Mouse (Mus musculus): ENCODE measurements around the gene Mog. TPM values are rescaled to one million over a fixed set of nuclear protein-coding genes. Genes with fewer than 3 reads are reported as not detected.

Mog gene
- polyA plus RNA-seq, 1 experiment from 2014 or later, result 2.2 TPM

GRCm38 (mm10) chr17:37047981-37048380 is 24.8 kb upstream of the Mog start:
- Histone ChIP-seq H3K27me3 (ENCODE audit: control insufficient read depth, insufficient read depth, low read length) (peaks cover 4% of the 10 kb centered on the region; the same call in 1 of the 2 replicates), H3K27ac (replicated peaks; ENCODE audit: low read depth, low read length) (no peak overlapping the region), H3K9ac (replicated peaks; ENCODE audit: low read length) (peak overlapping the region; percentile 54; the same call in 1 of the 2 replicates), H3K4me2 (ENCODE audit: low read length) (peak overlapping the region; percentile 86), H3K9me3 (ENCODE audit: control insufficient read depth, low read length) (no peaks in the 10 kb centered on the region), H3K36me3 (ENCODE audit: control insufficient read depth, insufficient read depth, low read length) (no peaks in the 10 kb centered on the region; the same call in 1 of the 2 replicates), H3K4me1 (ENCODE audit: control insufficient read depth, insufficient read depth, low read length) (peaks cover 53% of the 10 kb centered on the region), H3K4me3 (replicated peaks; ENCODE audit: low read depth, low read length) (peak overlapping the region; percentile 92)
- 22% methylated on average over 3 of the region's 3 CpGs for WGBS
- DNase-seq, result peak; percentile 74
- no peak for ATAC-seq (ENCODE audit: low FRiP score, low TSS enrichment)

DNA sequence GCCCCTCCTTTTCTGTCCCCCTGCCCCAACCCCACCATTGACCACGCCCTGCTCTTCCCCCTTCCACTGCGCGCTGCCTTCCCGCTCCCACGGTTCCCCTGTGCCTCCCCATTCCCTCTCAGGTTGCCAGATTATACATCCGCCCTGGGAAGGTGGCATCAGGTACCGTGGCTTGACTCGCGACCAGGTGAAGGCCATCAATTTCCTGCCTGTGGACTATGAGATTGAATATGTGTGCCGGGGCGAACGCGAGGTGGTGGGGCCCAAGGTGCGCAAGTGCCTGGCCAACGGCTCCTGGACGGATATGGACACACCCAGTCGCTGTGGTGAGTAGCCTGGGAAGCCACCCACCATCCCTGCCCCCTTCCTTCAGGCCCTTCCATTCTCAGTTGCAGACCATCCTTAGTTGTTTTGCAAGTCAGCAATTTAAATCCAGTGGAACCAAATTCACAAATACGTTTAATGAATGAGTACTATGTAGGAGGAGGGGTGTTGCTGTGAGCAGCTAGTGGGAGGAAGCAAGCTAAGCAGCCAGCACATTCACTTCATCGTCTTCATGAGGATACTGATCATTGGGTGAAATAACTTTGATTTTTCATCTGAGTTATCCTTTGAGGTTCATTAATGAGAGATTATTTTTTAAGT is 24.3 kb upstream of the Mog start:
- peak; percentile 24 for DNase-seq
- ATAC-seq (ENCODE audit: low FRiP score, low TSS enrichment), result no peak
- Histone ChIP-seq H3K9me3 (ENCODE audit: control insufficient read depth, low read length) (no peaks in the 10 kb centered on the region), H3K36me3 (ENCODE audit: control insufficient read depth, insufficient read depth, low read length) (no peaks in the 10 kb centered on the region; the same call in 1 of the 2 replicates), H3K27ac (replicated peaks; ENCODE audit: low read depth, low read length) (peak overlapping the region; percentile 97), H3K4me3 (replicated peaks; ENCODE audit: low read depth, low read length) (peak overlapping the region; percentile 92), H3K27me3 (ENCODE audit: control insufficient read depth, insufficient read depth, low read length) (peaks cover 4% of the 10 kb centered on the region; the same call in 1 of the 2 replicates), H3K4me1 (ENCODE audit: control insufficient read depth, insufficient read depth, low read length) (peaks cover 53% of the 10 kb centered on the region), H3K9ac (replicated peaks; ENCODE audit: low read length) (peak overlapping the region; percentile 98), H3K4me2 (ENCODE audit: low read length) (peak overlapping the region; percentile 86)
- WGBS, result 12% methylated on average over 19 of the region's 19 CpGs

DNA sequence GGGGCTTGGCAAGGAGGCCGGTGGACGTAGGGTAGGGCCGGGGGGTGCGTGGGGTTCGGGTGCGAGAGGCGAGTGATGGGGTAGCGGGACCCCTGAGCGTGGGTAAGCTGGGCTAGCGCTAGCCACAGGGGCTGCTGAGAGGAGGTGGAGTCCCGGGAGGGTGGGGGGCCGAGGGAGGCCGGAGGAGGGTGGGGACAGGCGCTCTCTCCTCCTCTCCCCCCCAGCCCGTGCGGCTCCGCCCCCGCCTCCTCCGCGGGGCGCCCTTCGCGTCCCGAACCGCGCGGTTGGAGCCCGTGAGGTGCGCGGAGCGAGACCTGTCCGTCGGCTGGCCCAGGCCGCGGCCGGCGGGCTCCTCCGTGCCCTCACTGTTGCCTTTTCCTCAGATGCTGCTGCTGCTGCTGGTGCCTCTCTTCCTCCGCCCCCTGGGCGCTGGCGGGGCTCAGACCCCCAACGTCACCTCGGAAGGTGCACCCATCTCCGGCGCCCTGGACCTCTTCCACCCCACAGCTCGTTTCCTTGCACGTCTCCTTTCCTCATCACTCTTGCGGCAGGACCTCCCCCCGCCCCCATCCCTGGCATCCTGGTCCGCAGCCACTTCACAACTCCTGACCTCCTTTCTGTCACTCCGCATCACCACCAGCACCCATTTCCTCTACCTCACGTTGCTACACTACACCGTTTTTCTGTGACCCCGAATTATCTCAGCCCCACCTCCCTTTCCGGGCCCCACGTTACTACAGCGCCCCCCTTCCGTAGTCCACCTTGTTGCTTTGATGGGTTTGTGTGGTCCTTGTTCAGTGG is 23.3 kb upstream of the Mog start:
- H3K36me3 ChIP-seq (ENCODE audit: control insufficient read depth, insufficient read depth, low read length), result no peaks in the 10 kb centered on the region; the same call in 1 of the 2 replicates
- H3K9ac ChIP-seq (replicated peaks; ENCODE audit: low read length), result peak overlapping the region; percentile 98
- H3K4me1 ChIP-seq (ENCODE audit: control insufficient read depth, insufficient read depth, low read length), result peaks cover 43% of the 10 kb centered on the region
- DNase-seq, result peak; percentile 81
- peaks cover 4% of the 10 kb centered on the region; the same call in 1 of the 2 replicates for H3K27me3 ChIP-seq (ENCODE audit: control insufficient read depth, insufficient read depth, low read length)
- H3K27ac ChIP-seq (replicated peaks; ENCODE audit: low read depth, low read length), result peak overlapping the region; percentile 97
- under 1% methylated on average over 55 of the region's 58 CpGs for WGBS
- peak; percentile 40 for ATAC-seq (ENCODE audit: low FRiP score, low TSS enrichment)
- H3K4me2 ChIP-seq (ENCODE audit: low read length), result peak overlapping the region; percentile 86
- H3K9me3 ChIP-seq (ENCODE audit: control insufficient read depth, low read length), result no peaks in the 10 kb centered on the region
- peak overlapping the region; percentile 92 for H3K4me3 ChIP-seq (replicated peaks; ENCODE audit: low read depth, low read length)

GRCm38 (mm10) chr17:37045611-37046311 is 22.6 kb upstream of the Mog start, which contains the start of gene Gabbr1:
Gabbr1 (plus strand) TSS chr17:37045966.
- WGBS, result under 1% methylated on average over 55 of the region's 55 CpGs
- ATAC-seq (ENCODE audit: low FRiP score, low TSS enrichment), result peak; percentile 84
- peak within 1 kb of the TSS; percentile 98 for H3K9ac ChIP-seq (replicated peaks; ENCODE audit: low read length)
- peak within 1 kb of the TSS; percentile 86 for H3K4me2 ChIP-seq (ENCODE audit: low read length)
- H3K9me3 ChIP-seq (ENCODE audit: control insufficient read depth, low read length), result no peaks in the 10 kb centered on the region
- H3K27ac ChIP-seq (replicated peaks; ENCODE audit: low read depth, low read length), result peak within 1 kb of the TSS; percentile 97
- peak; percentile 95 for DNase-seq
- peaks cover 4% of the 10 kb centered on the region; the same call in 1 of the 2 replicates for H3K27me3 ChIP-seq (ENCODE audit: control insufficient read depth, insufficient read depth, low read length)
- H3K36me3 ChIP-seq (ENCODE audit: control insufficient read depth, insufficient read depth, low read length), result no peaks in the 10 kb centered on the region; the same call in 1 of the 2 replicates
- H3K4me3 ChIP-seq (replicated peaks; ENCODE audit: low read depth, low read length), result peak within 1 kb of the TSS; percentile 92
- H3K4me1 ChIP-seq (ENCODE audit: control insufficient read depth, insufficient read depth, low read length), result peaks cover 37% of the 10 kb centered on the region

GRCm38 (mm10) chr17:37044651-37045244 is 21.6 kb upstream of the Mog start:
- DNase-seq (no peak), ATAC-seq (ENCODE audit: low FRiP score, low TSS enrichment) (no peak)
- peak overlapping the region; percentile 97 for H3K27ac ChIP-seq (replicated peaks; ENCODE audit: low read depth, low read length)
- H3K4me1 ChIP-seq (ENCODE audit: control insufficient read depth, insufficient read depth, low read length), result peaks cover 32% of the 10 kb centered on the region
- H3K4me3 ChIP-seq (replicated peaks; ENCODE audit: low read depth, low read length), result peak overlapping the region; percentile 92
- H3K27me3 ChIP-seq (ENCODE audit: control insufficient read depth, insufficient read depth, low read length), result peaks cover 4% of the 10 kb centered on the region; the same call in 1 of the 2 replicates
- H3K4me2 ChIP-seq (ENCODE audit: low read length), result peak overlapping the region; percentile 86
- no peaks in the 10 kb centered on the region for H3K9me3 ChIP-seq (ENCODE audit: control insufficient read depth, low read length)
- H3K36me3 ChIP-seq (ENCODE audit: control insufficient read depth, insufficient read depth, low read length), result no peaks in the 10 kb centered on the region; the same call in 1 of the 2 replicates
- H3K9ac ChIP-seq (replicated peaks; ENCODE audit: low read length), result peak overlapping the region; percentile 98
- 83% methylated on average over 7 of the region's 7 CpGs for WGBS

DNA sequence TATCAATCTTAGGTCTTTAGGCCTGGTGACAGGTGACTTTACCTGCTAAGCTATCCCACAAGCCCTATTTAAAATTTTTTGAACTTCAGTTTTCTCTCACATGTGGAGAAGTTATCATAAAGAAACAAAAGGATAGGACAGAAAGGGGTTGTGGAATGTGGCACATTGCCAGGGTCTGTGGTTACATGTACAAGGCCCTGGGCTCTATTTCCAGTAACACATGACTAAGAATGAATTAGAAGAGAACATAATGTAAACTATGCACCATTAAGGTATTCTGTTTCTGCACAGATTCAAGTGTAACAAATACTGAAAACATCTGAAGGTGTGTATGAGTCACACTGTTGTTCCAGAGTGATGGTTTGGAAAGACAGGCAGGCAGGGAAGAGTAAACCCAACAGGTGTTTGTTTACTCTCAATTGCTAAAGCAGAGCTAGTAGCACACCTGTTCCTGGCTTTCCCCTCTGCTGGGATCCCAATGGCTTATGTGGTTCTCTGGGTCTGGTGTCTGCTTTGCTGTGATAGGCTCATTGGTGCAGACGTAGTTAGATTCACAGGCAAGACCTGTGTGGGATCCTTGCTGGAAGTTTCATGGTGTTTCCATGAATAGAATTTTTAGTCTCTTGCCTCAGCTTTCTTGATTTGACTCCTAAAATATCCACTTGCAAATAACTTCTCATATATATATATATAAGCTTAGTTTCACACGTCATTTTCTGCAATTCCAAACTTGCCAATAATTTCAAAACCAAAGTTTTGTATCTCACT is 16.1 kb upstream of the Mog start:
- ATAC-seq (ENCODE audit: low FRiP score, low TSS enrichment) (no peak), DNase-seq (no peak)
- no peak overlapping the region for H3K4me2 ChIP-seq (ENCODE audit: low read length)
- 77% methylated on average over 2 of the region's 2 CpGs for WGBS
- H3K4me1 ChIP-seq (ENCODE audit: control insufficient read depth, insufficient read depth, low read length), result no peaks in the 10 kb centered on the region
- H3K9ac ChIP-seq (replicated peaks; ENCODE audit: low read length), result no peak overlapping the region
- H3K27me3 ChIP-seq (ENCODE audit: control insufficient read depth, insufficient read depth, low read length), result no peaks in the 10 kb centered on the region
- H3K27ac ChIP-seq (replicated peaks; ENCODE audit: low read depth, low read length), result no peak overlapping the region
- H3K4me3 ChIP-seq (replicated peaks; ENCODE audit: low read depth, low read length), result no peak overlapping the region
- H3K36me3 ChIP-seq (ENCODE audit: control insufficient read depth, insufficient read depth, low read length), result no peaks in the 10 kb centered on the region
- no peaks in the 10 kb centered on the region for H3K9me3 ChIP-seq (ENCODE audit: control insufficient read depth, low read length)

DNA sequence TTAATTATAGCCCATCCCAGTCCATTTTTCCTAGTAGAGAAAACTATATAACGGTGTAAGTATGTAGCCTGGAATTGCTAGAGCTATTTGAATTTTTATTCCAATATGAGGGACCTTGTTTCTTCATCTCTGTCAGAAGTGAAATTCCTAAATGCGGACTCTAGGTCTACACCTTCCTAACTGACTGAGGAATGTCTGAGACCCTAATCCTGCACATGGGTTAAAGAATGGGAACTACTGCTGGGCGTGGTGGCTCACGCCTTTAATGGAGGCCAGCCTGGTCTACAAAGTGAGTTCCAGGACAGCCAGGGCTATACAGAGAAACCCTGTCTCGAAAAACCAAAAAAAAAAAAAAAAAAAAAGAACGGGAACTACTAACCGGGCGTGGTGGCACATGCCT is 6.0 kb upstream of the Mog start:
- ATAC-seq (ENCODE audit: low FRiP score, low TSS enrichment) (peak; percentile 6), DNase-seq (no peak)
- 65% methylated on average over 8 of the region's 8 CpGs for WGBS
- Histone ChIP-seq H3K9ac (replicated peaks; ENCODE audit: low read length) (peak overlapping the region; percentile 61), H3K4me1 (ENCODE audit: control insufficient read depth, insufficient read depth, low read length) (0 out of 2 replicates have a peak, but pooled peaks cover 4% of the 10 kb centered on the region), H3K27me3 (ENCODE audit: control insufficient read depth, insufficient read depth, low read length) (no peaks in the 10 kb centered on the region), H3K4me3 (replicated peaks; ENCODE audit: low read depth, low read length) (peak overlapping the region; percentile 39), H3K36me3 (ENCODE audit: control insufficient read depth, insufficient read depth, low read length) (no peaks in the 10 kb centered on the region), H3K4me2 (ENCODE audit: low read length) (peak overlapping the region; percentile 58), H3K27ac (replicated peaks; ENCODE audit: low read depth, low read length) (peak overlapping the region; percentile 98), H3K9me3 (ENCODE audit: control insufficient read depth, low read length) (no peaks in the 10 kb centered on the region)

All from midbrain, embryonic 14.5 days (tissue).